Mouse (Mus musculus) limb, embryonic 14.5 days (tissue): ENCODE measurements at regions not wholly inside any gene's neighbourhood (a gene's known extent, or its start where the extent isn't known, plus 50 kb on each side); places are given as distances from the start of the nearest gene placed in this dataset.
A peak's percentile ranks its signal among the peaks of the same experiment; 100 is the strongest.

Experiments used
- ATAC-seq: fragments of 200-750 bp; cut with Nextera tagmentation; 2 replicates; pipeline ENCODE4 v1.8.0; 2017; ENCODE audit warnings: low read depth, moderate number of reproducible peaks, moderate TSS enrichment; ENCODE audit not compliant: low FRiP score
- DNase-seq: peaks from one replicate; pipeline ENCODE4 v3.0.0-alpha.2; 2015; ENCODE audit warnings: low spot score
- H3K27ac ChIP-seq: fragments of 300-500 bp; sonication (generic); replicated peaks from 2 replicates; pipeline ENCODE4 v1.5.1; 2014; ENCODE audit warnings: low read depth, mild to moderate bottlenecking, low read length, moderate library complexity, mixed read lengths
- H3K27me3 ChIP-seq: fragments of 300-500 bp; sonication (generic); 2 replicates; pipeline ENCODE4 v1.6.1; 2014; ENCODE audit warnings: low read length, mixed read lengths; ENCODE audit not compliant: control insufficient read depth, insufficient read depth
- H3K36me3 ChIP-seq: fragments of 300-500 bp; sonication (generic); 2 replicates; pipeline ENCODE4 v1.6.1; 2014; ENCODE audit warnings: mild to moderate bottlenecking, low read length, moderate library complexity, mixed read lengths; ENCODE audit not compliant: control insufficient read depth, insufficient read depth
- H3K4me1 ChIP-seq: fragments of 300-500 bp; sonication (generic); 2 replicates; pipeline ENCODE4 v1.6.1; 2014; ENCODE audit warnings: antibody characterized with exemption, low read length, mixed read lengths; ENCODE audit not compliant: control insufficient read depth, insufficient read depth
- H3K4me2 ChIP-seq: fragments of 300-500 bp; sonication (generic); replicated peaks from 2 replicates; pipeline ENCODE4 v1.6.1; 2014; ENCODE audit warnings: low read depth, mild to moderate bottlenecking, low read length, moderate library complexity; ENCODE audit not compliant: severe bottlenecking
- H3K4me3 ChIP-seq: fragments of 300-500 bp; sonication (generic); replicated peaks from 2 replicates; pipeline ENCODE4 v1.5.1; 2014; ENCODE audit warnings: low read length
- H3K9ac ChIP-seq: fragments of 300-500 bp; sonication (generic); 2 replicates; pipeline ENCODE4 v1.6.1; 2014; ENCODE audit warnings: mild to moderate bottlenecking, low read depth, low read length, moderate library complexity; ENCODE audit not compliant: severe bottlenecking
- H3K9me3 ChIP-seq: fragments of 300-500 bp; sonication (generic); 2 replicates; pipeline ENCODE4 v1.6.1; 2016; ENCODE audit warnings: low read length; ENCODE audit not compliant: control insufficient read depth
- POLR2A ChIP-seq: fragments of 200-500 bp; IDR thresholded peaks from 2 replicates; pipeline ENCODE4 v1.8.0; 2012; ENCODE audit warnings: inconsistent platforms, mild to moderate bottlenecking, moderate library complexity, borderline replicate concordance; ENCODE audit not compliant: insufficient read depth, insufficient read length; ENCODE audit errors: extremely low read depth
- WGBS: fragments of 180-500 bp; shearing (Covaris S2); extraction: QIAGEN DNeasy Blood & Tissue Kit; methylation state at CpG from one replicate; pipeline ENCODE4 v1.1.7; 2014; 5-methylcytosine and 5-hydroxymethylcytosine counted together

GRCm38 (mm10) chr3:41462953-41463644 lies 92.4 kb upstream of the Jade1 start:
- no peak for ATAC-seq
- TF ChIP-seq POLR2A, result no peak
- WGBS, result 68% methylated on average over 11 of the region's 11 CpGs
- no peaks in the 10 kb centered on the region for H3K27me3 ChIP-seq
- H3K4me1 ChIP-seq, result no peaks in the 10 kb centered on the region
- no peaks in the 10 kb centered on the region for H3K36me3 ChIP-seq
- H3K4me3 ChIP-seq, result no peak overlapping the region
- no peak overlapping the region for H3K4me2 ChIP-seq
- H3K27ac ChIP-seq, result no peak overlapping the region
- no peak for DNase-seq
- H3K9ac ChIP-seq, result no peak overlapping the region
- H3K9me3 ChIP-seq, result no peaks in the 10 kb centered on the region

DNA sequence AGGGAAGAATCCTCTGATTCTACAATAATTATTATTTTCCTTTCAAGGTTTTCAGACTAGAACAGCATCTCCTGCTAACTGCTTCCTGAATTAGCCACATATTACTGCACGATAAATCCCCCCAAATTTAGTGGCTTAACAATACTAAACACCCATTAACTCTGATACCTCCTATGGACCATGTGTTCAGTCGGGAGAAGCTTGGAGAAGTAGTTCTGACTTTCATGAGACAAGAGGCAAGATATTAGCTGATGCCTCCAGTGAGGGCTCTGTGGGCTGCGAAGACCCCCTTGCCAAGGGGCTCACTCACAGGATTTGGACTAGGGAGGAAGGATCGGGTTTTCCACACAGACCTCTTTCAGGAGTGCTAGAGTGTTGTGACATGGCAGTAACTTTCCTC lies 95.4 kb upstream of the Jade1 start:
- Histone ChIP-seq H3K27ac (no peak overlapping the region), H3K4me2 (no peak overlapping the region), H3K36me3 (no peaks in the 10 kb centered on the region), H3K27me3 (no peaks in the 10 kb centered on the region), H3K9ac (no peak overlapping the region), H3K4me3 (no peak overlapping the region), H3K4me1 (no peaks in the 10 kb centered on the region), H3K9me3 (no peaks in the 10 kb centered on the region)
- 88% methylated on average over 4 of the region's 4 CpGs for WGBS
- no peak for ATAC-seq
- no peak for DNase-seq
- TF ChIP-seq POLR2A, result no peak

GRCm38 (mm10) chr3:41458156-41458555 lies 97.4 kb upstream of the Jade1 start:
- H3K4me2 ChIP-seq, result no peak overlapping the region
- no peak overlapping the region for H3K9ac ChIP-seq
- H3K4me1 ChIP-seq, result peaks cover 8% of the 10 kb centered on the region
- no peak overlapping the region for H3K27ac ChIP-seq
- no peaks in the 10 kb centered on the region for H3K9me3 ChIP-seq
- ATAC-seq (no peak), DNase-seq (no peak)
- no peaks in the 10 kb centered on the region for H3K36me3 ChIP-seq
- H3K4me3 ChIP-seq, result no peak overlapping the region
- 94% methylated on average over 6 of the region's 6 CpGs for WGBS
- TF ChIP-seq POLR2A, result no peak
- no peaks in the 10 kb centered on the region for H3K27me3 ChIP-seq

DNA sequence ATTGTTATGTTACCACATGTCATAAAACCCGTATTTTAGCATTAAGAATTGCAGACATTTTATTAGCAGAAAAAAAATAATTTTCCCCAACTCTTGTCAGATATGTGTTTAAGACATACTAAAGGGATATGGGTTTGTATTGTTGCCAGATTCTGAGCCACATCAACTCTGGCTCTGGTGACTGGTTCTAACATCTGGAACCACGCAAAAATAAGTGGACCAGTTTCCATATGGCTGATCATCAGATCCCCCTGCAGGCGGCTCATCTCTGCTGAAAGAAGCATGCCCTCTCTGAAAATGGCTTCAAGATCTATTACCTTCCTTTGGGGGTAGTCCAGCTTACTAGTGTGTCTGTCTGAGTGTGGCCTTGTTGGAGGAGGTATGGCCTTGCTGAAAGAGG lies 102.0 kb upstream of the Jade1 start:
- H3K9me3 ChIP-seq, result no peaks in the 10 kb centered on the region
- no peaks in the 10 kb centered on the region for H3K27me3 ChIP-seq
- whole genome bisulfite sequencing, result 36% methylated on average over 3 of the region's 3 CpGs
- H3K36me3 ChIP-seq, result no peaks in the 10 kb centered on the region
- peak; percentile 55 for DNase-seq
- H3K27ac ChIP-seq, result no peak overlapping the region
- no peak for TF ChIP-seq POLR2A
- no peak overlapping the region for H3K9ac ChIP-seq
- H3K4me2 ChIP-seq, result no peak overlapping the region
- peak; percentile 74 for ATAC-seq
- peaks cover 8% of the 10 kb centered on the region for H3K4me1 ChIP-seq
- H3K4me3 ChIP-seq, result no peak overlapping the region

DNA sequence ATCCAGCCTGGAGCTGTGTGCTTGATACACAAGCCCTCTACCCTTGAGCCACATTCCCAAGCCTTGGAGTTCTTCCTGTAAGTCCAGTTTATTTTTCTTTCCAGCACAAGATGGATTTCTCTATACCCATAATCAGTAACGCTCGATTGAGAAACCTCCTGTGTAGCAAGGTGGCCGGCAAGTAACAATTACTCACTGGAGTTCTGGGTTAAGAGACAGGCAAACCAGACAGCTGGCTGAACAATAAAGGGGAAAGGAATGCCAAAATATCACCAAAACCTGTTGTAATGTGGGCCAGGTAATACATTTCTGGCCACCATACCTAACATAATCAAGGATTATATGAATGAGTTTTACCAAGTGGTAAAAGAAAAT lies 102.8 kb upstream of the Jade1 start:
- Histone ChIP-seq H3K27me3 (no peaks in the 10 kb centered on the region), H3K4me1 (peaks cover 8% of the 10 kb centered on the region), H3K36me3 (no peaks in the 10 kb centered on the region), H3K4me2 (no peak overlapping the region), H3K4me3 (no peak overlapping the region), H3K9ac (no peak overlapping the region), H3K9me3 (no peaks in the 10 kb centered on the region), H3K27ac (no peak overlapping the region)
- ATAC-seq (no peak), DNase-seq (no peak)
- no peak for TF ChIP-seq POLR2A
- 46% methylated on average over 3 of the region's 3 CpGs for WGBS
